Mouse (Mus musculus) megakaryocyte, embryonic 14.5 days (primary cell): Measurements from ENCODE around the gene Pgpep1. TPM values are rescaled to one million over a fixed set of nuclear protein-coding genes. Genes with fewer than 3 reads are reported as not detected.
A peak's percentile ranks its signal among the peaks of the same experiment; 100 is the strongest.

ENCODE experiments used
- H3K27me3 ChIP-seq: replicated peaks from 2 replicates; pipeline ENCODE3; 2012; ENCODE audit warnings: inconsistent platforms
- H3K36me3 ChIP-seq: replicated peaks from 2 replicates; pipeline ENCODE3; 2012; ENCODE audit warnings: low read length, inconsistent platforms, mixed read lengths
- H3K4me1 ChIP-seq: 2 replicates; pipeline ENCODE4 v1.6.1; 2012; ENCODE audit warnings: inconsistent platforms
- H3K4me3 ChIP-seq: replicated peaks from 2 replicates; pipeline ENCODE3; 2012; ENCODE audit warnings: moderate library complexity, mild to moderate bottlenecking, inconsistent platforms
- H3K9me3 ChIP-seq: 2 replicates; pipeline ENCODE4 v1.6.1; 2012; ENCODE audit warnings: inconsistent platforms
- FLI1 ChIP-seq: IDR thresholded peaks from 2 replicates; pipeline ENCODE4 v1.6.1; 2012; ENCODE audit warnings: low read length, inconsistent platforms, mixed read lengths
- GATA1 ChIP-seq: IDR thresholded peaks from 3 replicates; pipeline ENCODE4 v1.6.1; 2012; ENCODE audit warnings: mixed read lengths, low read length, inconsistent platforms, borderline replicate concordance
- polyA plus RNA-seq: library from polyadenylated mRNA; stranded (reverse); fragments of >175 nt; gene quantifications from 2 replicates; pipeline ENCODE4 v1.2.3, GENCODE M21; 2012; ENCODE audit warnings: low replicate concordance; ENCODE audit not compliant: insufficient read depth

Gene Pgpep1
- polyA plus RNA-seq, 1 experiment, result 10.5 TPM

DNA sequence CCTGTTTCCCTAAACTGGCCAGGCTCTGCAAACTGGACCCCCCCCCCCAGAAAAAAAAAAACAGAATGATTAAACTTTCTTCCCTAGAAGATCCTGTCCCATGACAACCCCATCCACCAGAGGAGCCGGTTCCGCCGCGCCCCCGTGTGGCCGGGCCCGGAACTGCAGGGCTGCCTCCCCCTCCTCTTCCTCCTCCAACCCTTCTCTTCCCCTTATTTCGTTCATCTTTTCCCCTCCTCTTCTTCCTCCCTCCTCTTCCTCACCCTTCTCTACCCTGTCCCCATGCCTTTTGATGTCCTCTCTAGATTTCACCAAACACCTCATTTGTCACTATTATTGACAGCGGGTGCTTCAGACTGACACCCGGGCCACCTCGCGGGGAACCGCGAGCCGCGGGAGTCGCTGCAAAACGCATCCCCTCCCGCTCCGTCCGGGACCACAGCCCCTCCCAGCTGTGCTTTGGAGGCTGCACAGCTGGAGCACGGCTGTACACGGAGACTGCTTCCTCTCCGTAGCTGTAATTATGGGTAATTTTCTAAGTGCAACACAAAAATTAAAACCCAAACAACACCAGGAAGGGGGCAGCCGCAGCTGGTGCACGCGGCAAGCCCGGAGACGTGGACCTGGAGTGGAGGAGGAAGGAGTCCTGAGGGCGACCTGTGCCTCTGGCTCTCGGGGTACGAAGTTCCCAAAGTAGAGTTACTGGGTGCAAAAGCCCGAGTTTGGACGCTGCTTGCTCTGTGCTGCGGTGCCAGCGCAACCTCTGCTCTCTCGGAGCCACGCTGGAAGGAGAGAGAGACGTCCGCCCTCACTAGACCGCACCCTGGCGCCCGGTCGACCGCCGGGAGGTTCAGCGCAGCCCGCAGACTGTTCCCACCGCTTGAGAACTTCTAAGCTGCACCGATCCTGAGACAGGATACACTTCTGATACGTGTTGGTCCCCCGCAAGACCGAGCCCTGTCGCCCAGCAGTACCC is 49.1 kb downstream of the Pgpep1 start:
- H3K4me3 ChIP-seq, result peak overlapping the region; percentile 95
- H3K9me3 ChIP-seq, result no peaks in the 10 kb centered on the region
- H3K27me3 ChIP-seq, result no peaks in the 10 kb centered on the region
- TF ChIP-seq FLI1 (no peak), GATA1 (no peak)
- peaks cover 6% of the 10 kb centered on the region for H3K36me3 ChIP-seq
- H3K4me1 ChIP-seq, result peaks cover 83% of the 10 kb centered on the region

DNA sequence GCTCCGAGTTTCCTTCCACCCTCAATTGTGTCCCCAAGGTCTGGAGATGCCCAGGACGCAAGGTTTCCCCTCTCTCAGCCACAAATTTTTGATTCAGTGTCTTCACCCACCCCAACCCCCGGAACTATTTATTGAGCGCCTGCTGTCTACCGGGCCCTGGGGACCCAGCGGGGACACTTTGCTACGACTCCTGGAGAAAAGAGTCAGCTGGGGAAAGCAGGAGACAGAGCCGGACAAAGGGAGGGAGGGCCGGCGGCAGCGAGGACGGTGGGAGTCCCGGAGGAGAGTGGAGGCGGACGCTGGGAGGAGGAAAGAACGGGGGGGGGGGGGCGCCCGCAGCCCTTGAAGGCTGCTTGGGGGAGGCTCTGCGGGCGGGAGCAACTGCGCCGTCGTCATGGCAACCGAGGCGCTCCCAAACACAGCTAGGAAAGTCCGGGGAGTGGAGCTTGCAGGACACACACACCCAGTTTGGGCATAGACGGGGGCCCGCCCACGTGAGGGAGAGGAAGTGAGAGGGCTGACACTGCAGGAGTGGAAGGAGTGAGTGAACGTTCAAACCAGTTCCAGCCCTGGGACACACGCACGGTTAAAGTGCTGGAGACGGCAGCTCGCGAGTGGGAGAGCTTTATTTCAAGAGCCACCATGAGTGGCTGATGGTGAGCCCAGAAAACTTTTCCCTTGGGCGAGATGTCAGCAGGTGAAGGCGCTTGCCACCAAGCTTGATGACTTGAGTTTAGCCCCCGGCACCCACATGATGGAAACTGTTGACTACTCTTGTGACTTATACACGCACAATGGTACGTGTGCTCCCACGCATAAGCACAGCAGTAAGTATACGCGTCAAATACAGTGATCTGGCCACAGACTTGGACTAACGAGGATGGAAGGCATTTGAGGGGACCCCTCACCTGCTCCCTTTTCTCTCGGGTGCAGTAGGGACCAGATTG is 50.1 kb downstream of the Pgpep1 start:
- Histone ChIP-seq H3K27me3 (no peaks in the 10 kb centered on the region), H3K4me3 (peak overlapping the region; percentile 95), H3K4me1 (peaks cover 83% of the 10 kb centered on the region), H3K9me3 (no peaks in the 10 kb centered on the region), H3K36me3 (peaks cover 13% of the 10 kb centered on the region)
- TF ChIP-seq FLI1 (0 out of 2 replicates have a peak, but pooled peaks have one; percentile 11), GATA1 (no peak)

DNA sequence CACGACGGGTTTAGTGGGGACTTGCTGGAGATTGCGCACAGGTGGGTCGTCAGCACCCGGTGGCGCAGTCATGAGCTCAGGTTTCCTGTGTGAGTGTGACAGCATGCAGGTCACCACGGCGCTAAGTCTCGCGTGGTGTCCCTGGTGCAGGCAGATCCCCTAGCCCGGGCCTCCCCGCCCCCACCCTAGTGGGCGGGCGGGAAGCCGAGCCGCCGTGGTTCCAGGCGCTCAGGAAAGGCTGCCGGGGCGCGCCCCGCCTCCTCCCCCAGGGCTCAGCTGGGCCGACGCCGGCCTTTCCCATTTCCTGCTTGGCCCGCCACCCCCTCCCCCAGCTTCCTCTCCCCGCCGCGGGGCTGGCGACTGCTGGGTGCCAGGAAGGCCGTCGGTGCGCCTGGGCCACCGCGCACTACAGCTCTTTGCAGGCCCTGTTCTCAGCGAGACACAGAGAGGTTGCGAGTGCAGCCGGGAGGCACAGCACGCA is 50.8 kb downstream of the Pgpep1 start:
- Histone ChIP-seq H3K27me3 (no peaks in the 10 kb centered on the region), H3K9me3 (no peaks in the 10 kb centered on the region), H3K4me1 (peaks cover 83% of the 10 kb centered on the region), H3K36me3 (peaks cover 20% of the 10 kb centered on the region), H3K4me3 (peak overlapping the region; percentile 95)
- TF ChIP-seq FLI1 (no peak), GATA1 (no peak)

DNA sequence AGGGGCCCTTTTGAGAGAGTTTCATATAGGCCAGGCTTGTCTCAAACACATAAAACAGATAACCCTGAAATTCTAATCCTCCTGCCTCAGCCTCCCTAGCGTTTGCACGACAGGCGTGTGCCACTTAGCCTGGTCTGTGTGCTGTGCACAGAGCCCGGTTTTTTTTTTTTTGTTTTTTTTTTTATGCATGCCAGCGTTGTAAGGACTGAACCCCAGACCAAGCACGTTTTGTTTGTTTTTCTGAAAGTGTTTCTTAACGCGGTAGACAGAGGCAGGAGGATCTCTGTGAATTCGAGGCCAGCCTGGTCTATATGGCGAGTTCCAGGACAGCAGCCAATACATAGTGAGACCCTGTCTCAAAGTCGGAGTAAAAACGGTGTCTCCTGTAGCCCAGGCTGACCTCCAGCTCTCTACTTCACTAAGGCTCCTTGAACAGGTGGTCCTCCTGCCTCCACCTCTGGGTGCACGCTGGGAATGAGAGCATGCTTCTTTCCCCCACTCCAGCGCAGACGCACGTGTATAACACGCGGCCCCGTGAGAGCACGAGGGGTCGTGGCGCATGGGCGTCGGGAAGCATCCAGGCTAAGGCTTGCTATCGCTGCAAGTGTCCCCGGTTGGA is 51.3 kb downstream of the Pgpep1 start, which contains the start of gene Ssbp4:
Ssbp4 (minus strand) TSS at position 124 of the 619 bp plus-strand sequence.
- TF ChIP-seq GATA1 (no peak), FLI1 (no peak)
- H3K36me3 ChIP-seq, result peaks cover 26% of the 10 kb centered on the region
- no peaks in the 10 kb centered on the region for H3K27me3 ChIP-seq
- peak within 1 kb of the TSS; percentile 95 for H3K4me3 ChIP-seq
- no peaks in the 10 kb centered on the region for H3K9me3 ChIP-seq
- H3K4me1 ChIP-seq, result peaks cover 83% of the 10 kb centered on the region

DNA sequence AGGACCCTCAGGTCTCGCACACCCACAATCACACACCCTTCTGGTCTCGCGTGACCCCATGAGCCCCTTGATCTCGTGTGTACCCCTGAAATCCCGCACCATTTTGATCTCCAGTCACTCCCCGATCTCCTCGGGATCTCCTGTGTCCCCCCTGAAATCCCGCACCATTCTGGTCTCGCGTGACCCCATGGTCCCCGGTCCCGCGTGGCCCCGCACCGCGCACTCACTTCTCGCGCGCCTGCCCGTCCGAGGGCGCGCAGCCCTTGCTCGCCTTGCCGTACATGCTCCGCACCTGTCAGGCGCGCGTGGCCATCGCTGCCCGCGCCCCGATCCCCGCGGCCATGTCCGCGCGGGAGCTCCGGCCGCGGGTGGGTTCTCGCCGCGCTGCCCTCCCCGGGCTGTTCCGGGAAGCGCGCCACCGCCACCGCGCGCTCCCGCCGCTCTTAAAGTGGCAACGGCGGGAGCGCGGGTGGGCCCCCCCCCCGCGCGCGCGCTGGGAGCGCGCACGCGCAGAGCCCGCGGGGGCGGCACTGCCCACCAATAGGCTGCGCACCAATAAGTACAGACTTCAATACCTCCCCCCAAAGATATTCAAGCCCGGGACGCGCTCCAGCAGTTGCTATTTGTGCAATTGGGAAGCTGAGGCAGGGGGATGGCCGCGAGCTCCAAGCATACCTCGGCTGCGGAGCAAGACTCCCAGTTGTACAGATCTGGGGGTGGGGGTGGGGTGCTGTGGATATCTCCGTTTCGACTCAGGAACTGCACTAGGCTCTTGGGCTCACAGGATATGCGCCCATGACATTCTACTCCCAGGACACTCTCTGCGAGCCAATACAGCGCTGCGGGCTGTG is 52.1 kb downstream of the Pgpep1 start:
- TF ChIP-seq FLI1 (no peak), GATA1 (no peak)
- Histone ChIP-seq H3K9me3 (no peaks in the 10 kb centered on the region), H3K4me3 (peak overlapping the region; percentile 95), H3K36me3 (peaks cover 33% of the 10 kb centered on the region), H3K27me3 (no peaks in the 10 kb centered on the region), H3K4me1 (peaks cover 83% of the 10 kb centered on the region)

DNA sequence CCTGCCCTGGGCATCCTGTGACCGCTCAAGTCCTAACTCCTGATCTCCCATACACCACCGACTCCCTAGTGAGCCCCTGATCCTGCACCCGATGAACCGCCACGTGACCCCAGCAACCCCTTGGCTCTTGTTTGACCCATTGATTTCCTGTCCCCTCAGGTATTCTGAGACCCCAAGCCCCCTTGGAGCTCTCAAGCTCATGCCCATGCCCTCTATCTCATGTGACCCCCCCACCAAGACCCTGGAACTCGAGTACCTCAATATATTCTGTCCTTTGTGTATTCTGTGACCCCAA is 52.6 kb downstream of the Pgpep1 start:
- H3K4me3 ChIP-seq, result peak overlapping the region; percentile 95
- H3K4me1 ChIP-seq, result peaks cover 88% of the 10 kb centered on the region
- H3K27me3 ChIP-seq, result no peaks in the 10 kb centered on the region
- TF ChIP-seq FLI1, result no peak
- no peak for TF ChIP-seq GATA1
- peaks cover 39% of the 10 kb centered on the region for H3K36me3 ChIP-seq
- no peaks in the 10 kb centered on the region for H3K9me3 ChIP-seq

DNA sequence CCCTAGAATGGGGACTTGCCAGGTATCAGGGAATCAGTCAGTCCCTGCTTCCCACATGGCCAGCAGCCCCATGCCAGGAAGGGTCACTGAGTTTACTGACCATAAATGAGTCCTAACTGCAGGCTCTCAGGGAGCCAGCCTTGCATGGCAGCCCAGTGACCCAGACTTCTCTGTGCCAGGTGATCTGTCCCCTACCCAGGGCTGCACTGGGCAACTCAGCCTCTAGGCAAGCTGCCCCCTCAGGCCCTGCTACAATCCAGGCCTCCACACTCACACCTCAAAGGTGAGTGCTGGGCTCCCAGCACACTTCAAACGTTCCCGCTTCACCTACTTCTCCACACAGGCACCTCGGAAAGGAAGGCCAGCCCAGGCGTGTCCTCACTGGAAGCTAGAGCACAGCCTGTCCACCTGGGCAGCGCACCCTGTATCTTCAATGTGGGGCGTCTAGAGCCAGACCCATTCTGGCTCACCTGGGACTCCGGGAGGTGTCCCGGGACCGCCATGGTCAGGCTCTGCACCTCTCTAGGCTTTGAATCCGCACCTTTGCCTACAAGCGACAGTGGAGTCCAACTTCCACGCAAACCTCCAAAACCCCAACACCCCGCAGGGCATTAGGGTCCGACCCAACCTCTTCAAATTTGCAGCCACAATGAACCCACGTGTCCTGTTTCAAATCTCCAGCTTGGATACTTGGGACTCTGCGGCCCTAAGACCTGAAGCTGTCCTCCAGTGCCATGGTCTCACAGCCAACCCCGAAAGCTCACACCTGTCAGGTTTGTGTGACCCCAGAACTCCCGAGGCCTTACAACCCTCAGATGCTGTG is 53.2 kb downstream of the Pgpep1 start:
- Histone ChIP-seq H3K4me1 (peaks cover 91% of the 10 kb centered on the region), H3K27me3 (no peaks in the 10 kb centered on the region), H3K36me3 (peaks cover 44% of the 10 kb centered on the region), H3K4me3 (peak overlapping the region; percentile 95), H3K9me3 (peaks cover 4% of the 10 kb centered on the region)
- no peak for TF ChIP-seq FLI1
- no peak for TF ChIP-seq GATA1
